Mouse (Mus musculus) intestine, postnatal 0 days (tissue): ENCODE data around the gene Banf1. TPM values are rescaled to one million over a fixed set of nuclear protein-coding genes. Genes with fewer than 3 reads are reported as not detected.

Experiments
- ATAC-seq: fragments of 200-750 bp; cut with Nextera tagmentation; 2 replicates; pipeline ENCODE4 v1.8.0; 2017; ENCODE audit warnings: mild to moderate bottlenecking, moderate TSS enrichment, moderate library complexity
- H3K27ac ChIP-seq: fragments of 300-500 bp; sonication (generic); 2 replicates; pipeline ENCODE4 v1.5.1; 2014; ENCODE audit warnings: mild to moderate bottlenecking, low read depth, low read length, moderate library complexity
- H3K27me3 ChIP-seq: fragments of 300-500 bp; sonication (generic); replicated peaks from 2 replicates; pipeline ENCODE4 v1.6.1; 2014; ENCODE audit warnings: low read length, mixed read lengths; ENCODE audit not compliant: control insufficient read depth, insufficient read depth
- H3K36me3 ChIP-seq: fragments of 300-500 bp; sonication (generic); 2 replicates; pipeline ENCODE4 v1.6.1; 2014; ENCODE audit warnings: mild to moderate bottlenecking, moderate library complexity; ENCODE audit not compliant: control insufficient read depth, insufficient read depth
- H3K4me1 ChIP-seq: fragments of 300-500 bp; sonication (generic); replicated peaks from 2 replicates; pipeline ENCODE4 v1.6.1; 2014; ENCODE audit warnings: antibody characterized with exemption, low read length, mixed read lengths; ENCODE audit not compliant: control insufficient read depth, insufficient read depth
- H3K4me2 ChIP-seq: fragments of 300-500 bp; sonication (generic); replicated peaks from 2 replicates; pipeline ENCODE4 v1.6.1; 2014; ENCODE audit warnings: low read depth, mild to moderate bottlenecking, moderate library complexity
- H3K4me3 ChIP-seq: fragments of 300-500 bp; sonication (generic); 2 replicates; pipeline ENCODE4 v1.5.1; 2014; ENCODE audit warnings: low read depth, low read length
- H3K9ac ChIP-seq: fragments of 300-500 bp; sonication (generic); 2 replicates; pipeline ENCODE4 v1.6.1; 2014; ENCODE audit warnings: mild to moderate bottlenecking, low read depth, low read length
- H3K9me3 ChIP-seq: fragments of 300-500 bp; sonication (generic); 2 replicates; pipeline ENCODE4 v1.6.1; 2016; ENCODE audit warnings: mixed run types; ENCODE audit not compliant: control insufficient read depth
- CTCF ChIP-seq: sonication (generic); IDR thresholded peaks from 2 replicates; pipeline ENCODE4 v1.5.1; 2016; ENCODE audit warnings: low read depth, mild to moderate bottlenecking, control low read depth, antibody characterized with exemption, moderate library complexity
- WGBS: fragments of 180-500 bp; shearing (Covaris S2); extraction: QIAGEN DNeasy Blood & Tissue Kit; methylation state at CpG from one replicate; pipeline ENCODE4 v1.1.7; 2014; 5-methylcytosine and 5-hydroxymethylcytosine counted together
- polyA plus RNA-seq: library from polyadenylated mRNA; unstranded; fragments of >200 nt; fragmentation: Nextera tagmentation; extraction: Ambion mirVana; gene quantifications from 2 replicates; pipeline ENCODE4 v1.2.1, GENCODE M21; 2015

Banf1 gene
- polyA plus RNA-seq, 1 experiment from 2014 or later = 329 TPM

DNA sequence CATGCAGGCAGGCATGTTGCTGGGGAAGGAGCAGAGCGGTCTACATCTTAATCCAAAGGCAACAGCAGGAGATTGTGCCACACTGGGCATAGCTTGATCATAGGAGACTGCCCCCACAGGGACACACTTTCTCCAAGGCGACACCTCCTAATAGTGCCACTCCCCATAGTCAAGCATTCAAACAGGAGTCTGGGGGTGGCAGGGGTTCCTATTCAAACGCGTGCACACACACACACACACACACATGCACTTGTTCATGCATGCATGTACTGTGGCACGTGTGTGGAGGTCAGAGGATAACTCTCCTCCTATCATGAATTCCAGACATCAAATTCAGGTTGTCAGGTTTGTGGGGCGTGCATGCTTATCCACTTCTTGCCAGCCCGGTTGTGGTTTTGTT is 5.8 kb upstream of the Banf1 start:
- H3K36me3 ChIP-seq = peaks cover 44% of the 10 kb centered on the region
- no peak overlapping the region for H3K27ac ChIP-seq
- peaks cover 4% of the 10 kb centered on the region; the same call in 1 of the 2 replicates for H3K4me1 ChIP-seq
- WGBS = 94% methylated on average over 7 of the region's 7 CpGs
- H3K4me2 ChIP-seq = no peak overlapping the region
- H3K9me3 ChIP-seq = no peaks in the 10 kb centered on the region
- H3K9ac ChIP-seq = no peak overlapping the region
- TF ChIP-seq CTCF = no peak
- no peak overlapping the region for H3K4me3 ChIP-seq
- no peak for ATAC-seq
- no peaks in the 10 kb centered on the region for H3K27me3 ChIP-seq

DNA sequence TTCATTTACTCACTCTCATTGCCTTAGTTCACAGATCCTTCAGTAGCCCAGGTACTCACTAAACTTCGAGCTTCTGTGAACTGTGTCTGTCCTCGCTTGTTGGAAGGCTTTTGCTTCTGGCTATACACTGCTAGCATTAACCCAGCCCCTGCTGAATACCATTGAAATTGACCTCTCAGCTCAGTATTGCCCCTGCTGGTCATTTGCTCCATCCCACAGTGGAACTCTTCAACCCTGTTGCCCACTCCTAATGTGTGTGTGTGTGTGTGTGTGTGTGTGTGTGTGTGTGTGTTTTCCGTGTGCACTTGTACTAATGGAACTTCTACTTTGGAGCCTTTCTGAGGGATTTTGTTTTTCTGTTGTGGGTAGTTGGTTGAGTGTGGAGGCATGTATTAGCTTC is 4.0 kb upstream of the Banf1 start:
- H3K27ac ChIP-seq = no peak overlapping the region
- no peak for ATAC-seq
- H3K9ac ChIP-seq = no peak overlapping the region
- peaks cover 4% of the 10 kb centered on the region; the same call in 1 of the 2 replicates for H3K4me1 ChIP-seq
- no peak overlapping the region for H3K4me2 ChIP-seq
- TF ChIP-seq CTCF = peak; percentile 66
- no peak overlapping the region for H3K4me3 ChIP-seq
- H3K27me3 ChIP-seq = no peaks in the 10 kb centered on the region
- peaks cover 43% of the 10 kb centered on the region for H3K36me3 ChIP-seq
- 88% methylated on average over 3 of the region's 3 CpGs for WGBS
- H3K9me3 ChIP-seq = no peaks in the 10 kb centered on the region

DNA sequence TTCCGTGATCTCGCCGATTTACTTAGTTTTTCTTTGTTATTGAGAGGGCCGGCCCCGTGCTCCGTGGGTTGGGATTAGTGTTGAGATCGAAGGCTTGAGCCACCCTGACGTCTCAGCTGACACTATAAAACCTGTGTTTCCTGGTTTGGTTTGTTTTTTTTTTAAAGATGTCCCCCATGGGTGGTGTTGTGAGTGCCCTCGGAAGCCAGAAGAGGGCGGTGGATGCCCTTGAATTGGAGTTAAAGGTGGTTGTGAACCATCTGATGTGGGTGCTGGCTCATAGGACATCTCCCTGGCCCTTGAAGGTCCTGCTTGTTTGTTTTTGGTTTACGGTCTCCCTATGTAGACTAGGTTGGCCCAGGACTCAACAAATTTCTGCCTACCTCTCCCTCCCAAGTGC is 487 bp upstream of the Banf1 start:
- peak overlapping the region; percentile 89 for H3K4me2 ChIP-seq

DNA sequence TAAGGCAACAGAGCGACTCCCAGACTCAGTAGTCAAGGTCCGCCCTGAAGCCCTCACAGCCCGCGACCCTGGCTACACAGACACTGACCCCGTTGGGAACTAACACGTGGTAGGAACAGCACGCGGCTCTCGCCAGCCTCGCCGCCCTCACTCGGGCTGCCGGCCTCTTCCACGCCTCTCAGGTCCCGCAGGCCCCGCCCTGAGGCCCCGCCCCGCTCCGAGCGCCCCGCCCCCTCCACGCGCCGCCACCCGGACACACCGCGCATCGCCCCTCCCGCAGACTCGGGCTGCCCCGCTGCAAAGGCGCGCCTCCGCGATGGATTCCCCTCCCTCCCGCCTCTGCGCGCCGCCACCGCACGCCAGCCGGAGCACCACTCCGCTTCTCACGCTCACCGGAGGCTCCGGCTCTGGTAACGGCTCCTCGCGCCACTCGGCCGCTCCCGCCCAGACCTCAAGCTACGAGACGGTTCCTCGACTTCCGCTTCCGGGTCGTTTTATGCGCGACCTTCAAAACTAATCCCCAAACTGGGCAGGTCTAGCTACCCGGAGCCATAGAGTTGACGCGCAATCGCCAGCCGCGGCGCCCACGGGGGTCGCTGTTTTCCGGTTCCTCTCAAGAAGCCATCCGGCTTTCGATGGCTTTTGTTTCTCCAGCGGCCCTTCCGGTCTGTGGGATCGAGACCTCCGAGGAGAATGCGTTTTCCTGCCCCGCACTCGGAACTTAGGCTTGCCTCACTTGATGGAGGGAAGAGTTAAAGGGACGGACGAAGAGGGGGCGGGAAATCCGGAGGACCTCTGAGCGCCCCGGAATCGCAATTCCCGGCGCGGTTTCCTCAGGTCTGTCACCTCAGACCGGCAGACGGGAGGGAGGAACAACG is 554 bp downstream of the Banf1 start, which contains the start of gene Eif1ad:
Gene Eif1ad (plus strand): TSS at position 567 of the 878 bp plus-strand sequence.
- H3K27ac ChIP-seq = peak within 1 kb of the TSS; percentile 97
- no peaks in the 10 kb centered on the region for H3K9me3 ChIP-seq
- peak; percentile 52 for TF ChIP-seq CTCF
- H3K9ac ChIP-seq = peak within 1 kb of the TSS; percentile 84
- WGBS = under 1% methylated on average over 85 of the region's 92 CpGs
- H3K4me2 ChIP-seq = peak within 1 kb of the TSS; percentile 89
- peak within 1 kb of the TSS; percentile 95 for H3K4me3 ChIP-seq
- no peaks in the 10 kb centered on the region for H3K27me3 ChIP-seq
- ATAC-seq = peak; percentile 92
- H3K36me3 ChIP-seq = peaks cover 42% of the 10 kb centered on the region
- peaks cover 6% of the 10 kb centered on the region; the same call in 1 of the 2 replicates for H3K4me1 ChIP-seq

More for the DNA sequence above, 487 bp upstream of the Banf1 start:
- peaks cover 6% of the 10 kb centered on the region; the same call in 1 of the 2 replicates for H3K4me1 ChIP-seq
- WGBS = 6% methylated on average over 11 of the region's 11 CpGs
- no peaks in the 10 kb centered on the region for H3K9me3 ChIP-seq
- H3K36me3 ChIP-seq = peaks cover 50% of the 10 kb centered on the region
- no peaks in the 10 kb centered on the region for H3K27me3 ChIP-seq
- peak overlapping the region; percentile 95 for H3K4me3 ChIP-seq
- peak; percentile 67 for TF ChIP-seq CTCF
- H3K9ac ChIP-seq = peak overlapping the region; percentile 84
- H3K27ac ChIP-seq = peak overlapping the region; percentile 97
- no peak for ATAC-seq

DNA sequence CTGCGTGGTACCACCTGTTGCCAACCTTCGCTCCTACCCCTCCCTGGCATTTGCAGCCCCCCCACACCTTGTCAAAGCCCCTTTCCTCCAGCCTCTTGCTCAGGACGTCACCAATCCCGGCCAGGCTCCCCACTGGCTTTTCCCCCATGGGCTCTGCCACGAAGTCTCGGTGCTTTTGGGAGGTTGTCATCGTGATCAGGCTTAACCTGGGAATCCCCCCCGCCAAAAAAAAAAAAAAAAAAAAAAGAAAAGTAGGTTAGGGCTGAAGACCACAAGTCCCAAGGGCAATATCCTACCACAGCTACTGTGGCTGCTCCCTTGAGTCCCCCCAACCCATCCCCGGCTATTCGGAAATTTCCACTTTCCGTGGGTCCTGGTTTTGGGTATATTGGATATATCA is 1.2 kb downstream of the Banf1 start:
- Histone ChIP-seq H3K9me3 (no peaks in the 10 kb centered on the region), H3K36me3 (peaks cover 38% of the 10 kb centered on the region), H3K9ac (peak overlapping the region; percentile 84), H3K27ac (peak overlapping the region; percentile 97; the same call in 1 of the 2 replicates), H3K27me3 (no peaks in the 10 kb centered on the region), H3K4me3 (peak overlapping the region; percentile 95), H3K4me2 (peak overlapping the region; percentile 89), H3K4me1 (peaks cover 6% of the 10 kb centered on the region; the same call in 1 of the 2 replicates)
- WGBS = 14% methylated on average over 11 of the region's 11 CpGs
- TF ChIP-seq CTCF = no peak
- no peak for ATAC-seq

DNA sequence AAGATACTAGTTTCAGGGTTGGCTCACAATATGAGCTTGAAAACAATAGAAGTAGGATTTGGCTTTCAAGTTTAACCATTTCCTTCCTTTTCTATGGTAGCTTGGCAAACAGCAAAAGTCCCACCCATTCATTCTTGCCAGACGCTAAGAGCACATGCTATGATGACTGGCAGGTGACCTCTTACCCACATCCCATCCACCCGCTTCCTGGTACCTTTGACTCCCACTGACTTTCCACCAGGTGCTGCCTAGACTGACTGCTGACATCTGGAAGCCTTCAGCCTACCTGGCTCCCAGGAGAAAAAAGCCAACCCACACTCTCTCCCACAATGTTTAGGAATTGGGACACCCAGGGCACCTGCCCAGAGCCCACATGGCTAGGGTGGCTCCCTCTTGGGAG is 2.8 kb downstream of the Banf1 start:
- Histone ChIP-seq H3K4me2 (no peak overlapping the region), H3K4me1 (peaks cover 6% of the 10 kb centered on the region; the same call in 1 of the 2 replicates), H3K36me3 (peaks cover 23% of the 10 kb centered on the region), H3K4me3 (no peak overlapping the region), H3K27me3 (no peaks in the 10 kb centered on the region), H3K27ac (0 out of 2 replicates have a peak overlapping the region, but pooled peaks have one; percentile 66), H3K9ac (no peak overlapping the region), H3K9me3 (no peaks in the 10 kb centered on the region)
- WGBS = 58% methylated on average over 2 of the region's 2 CpGs
- ATAC-seq = peak; percentile 18
- TF ChIP-seq CTCF = 0 out of 2 replicates have a peak, but pooled peaks have one; percentile 14
